In genomic region chr8:108755400-108756325, GRCm38 (mm10) we compare ENCODE assay signal across 8 mouse cellular contexts.
DNase-seq lines count a peak whose midpoint lies in the region; ATAC-seq and TF ChIP-seq lines count a peak whose summit lies in the region.

No protein-coding gene starts in this region.

- H3K9ac ChIP-seq in ES-Bruce4 (ENCODE audit: low read depth, poor library complexity, severe bottlenecking) = no peak overlapping the region
- no peak overlapping the region; the same call in 1 of the 2 replicates for H3K9ac ChIP-seq in embryonic facial prominence, embryonic 13.5 days

- no peak for TF ChIP-seq CTCF in gastrocnemius, adult 2 months (IDR thresholded peaks at IDR 0.05)
- no peak for TF ChIP-seq CTCF in ES-Bruce4 (IDR thresholded peaks at IDR 0.05; ENCODE audit: low read depth, low read length)

- H3K4me2 ChIP-seq in embryonic facial prominence, embryonic 13.5 days = peak overlapping the region; percentile 12; the same call in 1 of the 2 replicates

- TF ChIP-seq EP300 in ES-Bruce4 (IDR thresholded peaks at IDR 0.05; ENCODE audit: insufficient read depth, low read depth, low read length) = 0 out of 2 replicates have a peak, but pooled peaks have one; percentile 36

- WGBS in embryonic facial prominence, embryonic 13.5 days = 42% methylated on average over 19 of the region's 19 CpGs
- 80% methylated on average over 19 of the region's 19 CpGs for WGBS in limb, embryonic 10.5 days

- H3K9me3 ChIP-seq in ES-Bruce4 (replicated peaks; ENCODE audit: control insufficient read depth, insufficient read depth, low read length, poor library complexity, severe bottlenecking) = peaks cover 3% of the 10 kb centered on the region
- H3K9me3 ChIP-seq in embryonic facial prominence, embryonic 13.5 days = no peaks in the 10 kb centered on the region
- no peaks in the 10 kb centered on the region for H3K9me3 ChIP-seq in limb, embryonic 10.5 days (replicated peaks)

- H3K27ac ChIP-seq in gastrocnemius, adult 2 months = peak overlapping the region; percentile 73
- no peak overlapping the region for H3K27ac ChIP-seq in ES-Bruce4 (ENCODE audit: insufficient read depth, low read length)
- H3K27ac ChIP-seq in embryonic facial prominence, embryonic 13.5 days = peak overlapping the region; percentile 44; the same call in 1 of the 2 replicates
- H3K27ac ChIP-seq in limb, embryonic 10.5 days = peak overlapping the region; percentile 84

- peak; percentile 74 for DNase-seq in gastrocnemius, adult 2 months
- no peak for DNase-seq in gastrocnemius, postnatal 14 days
- no peak for DNase-seq in limb, embryonic 10.5 days (ENCODE audit: low spot score)
- no peak for DNase-seq in urinary bladder, postnatal 36 days (ENCODE audit: low spot score in 2 of 2)
- DNase-seq in adrenal gland, postnatal 4 days (ENCODE audit: low spot score in 2 of 2) = no peak
- DNase-seq in kidney, postnatal 25 days = no peak

- no peak for ATAC-seq in embryonic facial prominence, embryonic 13.5 days (ENCODE audit: insufficient number of reproducible peaks, insufficient read depth, low FRiP score, low TSS enrichment, low read depth)

- intact Hi-C loops in gastrocnemius, adult 2 months (cut with DNase I) = loop anchor here (5.0 kb wide), 1 partner anchor 43 kb away; no protein-coding TSS in a partner anchor
- intact Hi-C loops in gastrocnemius, postnatal 14 days (cut with DNase I; ENCODE audit: low total_unique reads) = no loop called here

- H3K27me3 ChIP-seq in ES-Bruce4 (ENCODE audit: control insufficient read depth, insufficient read depth, low read length, poor library complexity, severe bottlenecking) = no peaks in the 10 kb centered on the region
- H3K27me3 ChIP-seq in embryonic facial prominence, embryonic 13.5 days = no peaks in the 10 kb centered on the region
- H3K27me3 ChIP-seq in limb, embryonic 10.5 days (ENCODE audit: low read depth, poor library complexity, severe bottlenecking) = no peaks in the 10 kb centered on the region

- TF ChIP-seq POLR2A in ES-Bruce4 (IDR thresholded peaks at IDR 0.05; ENCODE audit: insufficient read depth, low read length) = no peak

- peak overlapping the region; percentile 57 for H3K4me3 ChIP-seq in gastrocnemius, adult 2 months
- no peak overlapping the region for H3K4me3 ChIP-seq in ES-Bruce4 (ENCODE audit: low read depth, low read length)
- no peak overlapping the region for H3K4me3 ChIP-seq in embryonic facial prominence, embryonic 13.5 days
- no peak overlapping the region for H3K4me3 ChIP-seq in limb, embryonic 10.5 days

- H3K4me1 ChIP-seq in ES-Bruce4 (ENCODE audit: control insufficient read depth, insufficient read depth, low read length) = no peaks in the 10 kb centered on the region
- H3K4me1 ChIP-seq in embryonic facial prominence, embryonic 13.5 days = peaks cover 56% of the 10 kb centered on the region
- H3K4me1 ChIP-seq in limb, embryonic 10.5 days = peaks cover 55% of the 10 kb centered on the region

- H3K36me3 ChIP-seq in ES-Bruce4 (ENCODE audit: control insufficient read depth, insufficient read depth, low read length, poor library complexity, severe bottlenecking) = no peaks in the 10 kb centered on the region
- no peaks in the 10 kb centered on the region for H3K36me3 ChIP-seq in embryonic facial prominence, embryonic 13.5 days
- H3K36me3 ChIP-seq in limb, embryonic 10.5 days = no peaks in the 10 kb centered on the region; the same call in 1 of the 2 replicates
